Mouse (Mus musculus) MEL (cell line): ENCODE measurements around the gene Abca14. TPM values are rescaled to one million over a fixed set of nuclear protein-coding genes. Genes with fewer than 3 reads are reported as not detected.

ENCODE experiments used
- DNase-seq: peaks from one replicate; pipeline ENCODE4 v3.0.0; 2011; ENCODE audit warnings: low read depth, low spot score
- H3K27ac ChIP-seq: 2 replicates; pipeline ENCODE4 v1.5.1; 2012; ENCODE audit warnings: low read depth, mild to moderate bottlenecking, control low read depth, low read length, moderate library complexity; ENCODE audit not compliant: control insufficient read depth
- H3K27me3 ChIP-seq, 2 experiments: fragments of 150-350 bp in 1 of 2; sonication (generic) in 1 of 2; 2 replicates each; pipeline ENCODE4 v1.6.1; 2012; ENCODE audit warnings: low read length in 2 of 2, mild to moderate bottlenecking in 2 of 2, improper control_type of control experiment in 1 of 2, moderate library complexity in 1 of 2; ENCODE audit not compliant: insufficient read depth in 2 of 2, control insufficient read depth in 1 of 2
- H3K36me3 ChIP-seq, 2 experiments: 2 replicates each; pipeline ENCODE4 v1.6.1; 2012 to 2014; ENCODE audit warnings: low read length in 2 of 2, improper control_type of control experiment in 1 of 2, inconsistent platforms in 1 of 2, mild to moderate bottlenecking in 1 of 2; ENCODE audit not compliant: insufficient read depth in 2 of 2, control insufficient read depth in 1 of 2
- H3K4me1 ChIP-seq, 2 experiments: fragments of 150-350 bp in 1 of 2; sonication (generic) in 1 of 2; 2 replicates each; pipeline ENCODE4 v1.6.1; 2012; ENCODE audit warnings: low read length in 2 of 2, improper control_type of control experiment in 1 of 2, mild to moderate bottlenecking in 1 of 2; ENCODE audit not compliant: insufficient read depth in 2 of 2, control insufficient read depth in 1 of 2
- H3K4me3 ChIP-seq, 2 experiments: fragments of 150-350 bp in 1 of 2; sonication (generic) in 1 of 2; 2 replicates each; pipeline ENCODE4 v1.5.1; 2012; ENCODE audit warnings: low read depth in 2 of 2, low read length in 2 of 2, mild to moderate bottlenecking in 2 of 2, moderate library complexity in 2 of 2, control low read depth in 1 of 2, improper control_type of control experiment in 1 of 2; ENCODE audit not compliant: control insufficient read depth in 1 of 2, insufficient read depth in 1 of 2
- H3K79me2 ChIP-seq: 2 replicates; pipeline ENCODE4 v1.6.1; 2012; ENCODE audit warnings: mild to moderate bottlenecking, low read length, moderate library complexity; ENCODE audit not compliant: control insufficient read depth, poor library complexity, insufficient read depth
- H3K9ac ChIP-seq: 2 replicates; pipeline ENCODE4 v1.6.1; 2012; ENCODE audit warnings: low read depth, mild to moderate bottlenecking, control low read depth, low read length, moderate library complexity; ENCODE audit not compliant: control insufficient read depth, poor library complexity, severe bottlenecking
- H3K9me3 ChIP-seq: fragments of 150-350 bp; sonication (generic); replicated peaks from 2 replicates; pipeline ENCODE4 v1.6.1; 2012; ENCODE audit warnings: mild to moderate bottlenecking, low read length, improper control_type of control experiment, moderate library complexity; ENCODE audit not compliant: insufficient read depth
- CHD1 ChIP-seq: IDR thresholded peaks from 2 replicates; pipeline ENCODE4 v1.6.1; 2012; ENCODE audit warnings: low read depth, mild to moderate bottlenecking, inconsistent platforms, low read length, improper control_type of control experiment
- E2F4 ChIP-seq: IDR thresholded peaks from 2 replicates; pipeline ENCODE4 v1.6.1; 2011; ENCODE audit warnings: low read depth, low read length, improper control_type of control experiment, borderline replicate concordance
- ELF1 ChIP-seq: IDR thresholded peaks from 2 replicates; pipeline ENCODE4 v1.6.1; 2014; ENCODE audit warnings: low read depth, mild to moderate bottlenecking, inconsistent platforms, low read length, improper control_type of control experiment, moderate library complexity
- GABPA ChIP-seq: IDR thresholded peaks from 2 replicates; pipeline ENCODE4 v1.6.1; 2012; ENCODE audit warnings: low read depth, mild to moderate bottlenecking, inconsistent platforms, low read length, improper control_type of control experiment, moderate library complexity
- HCFC1 ChIP-seq: IDR thresholded peaks from 2 replicates; pipeline ENCODE4 v1.6.1; 2012; ENCODE audit warnings: low read depth, mild to moderate bottlenecking, inconsistent platforms, low read length, improper control_type of control experiment, moderate library complexity
- JUND ChIP-seq: IDR thresholded peaks from 2 replicates; pipeline ENCODE4 v1.6.1; 2011; ENCODE audit warnings: low read depth, mild to moderate bottlenecking, improper control_type of control experiment, low read length
- KAT2A ChIP-seq: conservative IDR thresholded peaks from 2 replicates; pipeline ENCODE4 v1.6.1; 2012; ENCODE audit warnings: low read depth, low read length, improper control_type of control experiment, inconsistent platforms
- MAZ ChIP-seq: IDR thresholded peaks from 2 replicates; pipeline ENCODE4 v1.6.1; 2012; ENCODE audit warnings: low read depth, mild to moderate bottlenecking, inconsistent platforms, low read length, improper control_type of control experiment
- MEF2A ChIP-seq: IDR thresholded peaks from 2 replicates; pipeline ENCODE4 v1.6.1; 2014; ENCODE audit warnings: low read depth, mild to moderate bottlenecking, inconsistent platforms, low read length, improper control_type of control experiment; ENCODE audit not compliant: poor library complexity, insufficient replicate concordance, severe bottlenecking; ENCODE audit errors: extremely low read depth
- MXI1 ChIP-seq: IDR thresholded peaks from 2 replicates; pipeline ENCODE4 v1.6.1; 2011; ENCODE audit warnings: mild to moderate bottlenecking, low read depth, low read length, improper control_type of control experiment
- MYB ChIP-seq: IDR thresholded peaks from 2 replicates; pipeline ENCODE4 v1.6.1; 2011; ENCODE audit warnings: mild to moderate bottlenecking, low read depth, low read length, improper control_type of control experiment
- NELFE ChIP-seq: IDR thresholded peaks from 2 replicates; pipeline ENCODE4 v1.6.1; 2011; ENCODE audit warnings: low read depth, low read length, improper control_type of control experiment
- POLR2AphosphoS2 ChIP-seq: IDR thresholded peaks from 2 replicates; pipeline ENCODE4 v1.6.1; 2011; ENCODE audit warnings: low read length, improper control_type of control experiment
- POLR2AphosphoS5 ChIP-seq: IDR thresholded peaks from 2 replicates; pipeline ENCODE4 v1.6.1; 2012; ENCODE audit warnings: low read depth, borderline replicate concordance, mild to moderate bottlenecking, inconsistent platforms, low read length, moderate library complexity, mixed read lengths
- RAD21 ChIP-seq: IDR thresholded peaks from 2 replicates; pipeline ENCODE4 v1.6.1; 2011; ENCODE audit warnings: mild to moderate bottlenecking, low read depth, low read length, improper control_type of control experiment
- SMC3 ChIP-seq: IDR thresholded peaks from 2 replicates; pipeline ENCODE4 v1.6.1; 2011; ENCODE audit warnings: low read depth, low read length, improper control_type of control experiment
- TAL1 ChIP-seq: IDR thresholded peaks from 2 replicates; pipeline ENCODE4 v1.6.1; 2012; ENCODE audit warnings: mild to moderate bottlenecking, inconsistent platforms, low read length, moderate library complexity, mixed read lengths
- TCF12 ChIP-seq: IDR thresholded peaks from 2 replicates; pipeline ENCODE4 v1.6.1; 2014; ENCODE audit warnings: low read depth, mild to moderate bottlenecking, inconsistent platforms, low read length, improper control_type of control experiment, moderate library complexity
- UBTF ChIP-seq: IDR thresholded peaks from 2 replicates; pipeline ENCODE4 v1.6.1; 2012; ENCODE audit warnings: low read depth, mild to moderate bottlenecking, inconsistent platforms, low read length, improper control_type of control experiment, moderate library complexity, borderline replicate concordance; ENCODE audit not compliant: insufficient read depth
- ZC3H11A ChIP-seq: IDR thresholded peaks from 2 replicates; pipeline ENCODE4 v1.6.1; 2012; ENCODE audit warnings: low read depth, mild to moderate bottlenecking, inconsistent platforms, low read length, improper control_type of control experiment
- ZMIZ1 ChIP-seq: IDR thresholded peaks from 2 replicates; pipeline ENCODE4 v1.6.1; 2012; ENCODE audit warnings: low read depth, mild to moderate bottlenecking, inconsistent platforms, low read length, improper control_type of control experiment, moderate library complexity
- polyA plus RNA-seq, 2 experiments: library from polyadenylated mRNA; stranded (reverse) in 1 of 2; unstranded in 1 of 2; fragments of >175 nt in 1 of 2; fragments of >200 nt in 1 of 2; gene quantifications; 2 replicates each; pipeline versions ENCODE4 v1.2.1 to v1.2.4; 2012; ENCODE audit warnings: low replicate concordance in 2 of 2, low read depth in 1 of 2; ENCODE audit not compliant: insufficient read length in 2 of 2, insufficient read depth in 1 of 2, missing spikeins in 1 of 2
- total RNA-seq: library from RNA; depleted of rRNA; stranded (reverse); fragments of 300-350 nt; gene quantifications from 2 replicates; pipeline ENCODE4 v1.2.3, GENCODE M21; 2012; rRNA removed

Abca14 gene
- total RNA-seq (not detected in 2 replicates), polyA plus RNA-seq (not detected)

DNA sequence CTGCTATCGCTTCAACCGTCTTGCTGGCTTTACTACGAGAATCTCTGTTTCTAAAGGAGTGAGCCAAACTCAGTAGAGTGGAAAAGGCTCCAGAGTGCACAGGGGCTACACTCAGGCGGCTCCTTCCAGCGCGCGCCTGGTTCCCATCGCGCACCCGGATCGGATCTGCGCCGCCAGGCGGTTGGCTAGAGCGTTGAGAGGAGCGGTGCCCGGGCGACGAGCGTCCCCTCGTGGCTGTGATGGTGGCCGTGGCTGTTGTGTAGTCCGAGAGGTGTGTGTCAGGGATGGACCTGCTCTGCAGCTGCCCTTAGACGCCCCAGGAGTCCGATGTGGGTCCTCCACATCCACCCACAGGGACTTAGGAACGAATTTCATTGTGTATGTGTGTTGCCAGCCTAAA lies at the start of gene Abca14:
Gene Abca14 (plus strand): TSS at position 173 of the 400 bp plus-strand sequence.
- no peaks in the 10 kb centered on the region for H3K4me1 ChIP-seq
- H3K4me3 ChIP-seq = no peak within 1 kb of the TSS

DNA sequence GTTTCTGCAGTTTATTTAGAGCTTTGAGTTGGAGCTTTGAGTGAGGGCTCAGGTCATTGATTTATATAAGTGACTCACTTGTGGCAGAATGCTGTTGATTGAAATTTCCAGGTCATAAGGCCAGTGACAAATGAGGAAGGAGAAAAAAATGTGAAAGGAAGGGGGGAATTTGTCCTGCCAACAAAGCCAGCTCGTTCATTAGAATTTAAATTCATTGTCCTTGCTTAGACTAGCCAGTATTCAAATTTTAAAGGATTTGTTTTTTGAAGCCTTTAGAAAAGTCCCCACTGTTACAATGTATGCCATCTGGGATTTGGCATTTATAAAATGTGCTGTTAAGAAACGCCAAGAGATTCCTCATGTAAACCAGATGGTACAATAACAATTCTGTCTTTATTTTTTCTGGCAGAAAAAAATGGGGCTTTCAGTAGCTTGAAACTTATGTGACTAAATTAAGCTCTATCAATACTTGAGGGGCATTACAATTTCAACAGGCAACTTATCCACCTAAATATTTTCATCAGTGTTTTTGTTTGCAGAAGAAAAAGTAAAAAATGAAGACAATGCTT lies 46.8 kb upstream of the Abca14 start:
- Histone ChIP-seq H3K79me2 (no peaks in the 10 kb centered on the region), H3K9me3 (no peaks in the 10 kb centered on the region), H3K36me3 (no peaks in the 10 kb centered on the region), H3K4me1 (no peaks in the 10 kb centered on the region), H3K9ac (no peak overlapping the region), H3K4me3 (no peak overlapping the region), H3K27me3 (no peaks in the 10 kb centered on the region), H3K27ac (no peak overlapping the region)
- DNase-seq = no peak
- TF ChIP-seq MYB (no peak), RAD21 (no peak), KAT2A (no peak), NELFE (no peak), POLR2AphosphoS5 (no peak), ZC3H11A (no peak), MAZ (no peak), JUND (no peak), GABPA (no peak), UBTF (no peak), CHD1 (no peak), E2F4 (no peak), HCFC1 (no peak), TCF12 (no peak), ZMIZ1 (no peak), MXI1 (no peak), POLR2AphosphoS2 (no peak), SMC3 (no peak), ELF1 (no peak), TAL1 (no peak)

More for the DNA sequence above, at the start of gene Abca14:
- Histone ChIP-seq H3K27me3 (no peaks in the 10 kb centered on the region), H3K9ac (no peak within 1 kb of the TSS), H3K9me3 (no peaks in the 10 kb centered on the region)
- TF ChIP-seq TCF12 (no peak), MEF2A (no peak)
- TF ChIP-seq, all 39 proteins: peak for 0
- no peak within 1 kb of the TSS for H3K27ac ChIP-seq
- no peaks in the 10 kb centered on the region for H3K36me3 ChIP-seq
- no peaks in the 10 kb centered on the region for H3K79me2 ChIP-seq
- DNase-seq = no peak
